Mouse (Mus musculus) lung, postnatal 0 days (tissue): ENCODE data around the gene Tnfrsf22.

Experiments used
- CTCF ChIP-seq: IDR thresholded peaks from 2 replicates; pipeline ENCODE4 v1.5.1; 2016; ENCODE audit warnings: antibody characterized with exemption, mild to moderate bottlenecking
- EP300 ChIP-seq: IDR thresholded peaks from 2 replicates; pipeline ENCODE4 v1.6.1; 2016; ENCODE audit warnings: antibody characterized with exemption, mild to moderate bottlenecking, control low read depth

- TF ChIP-seq CTCF (no peak), EP300 (no peak)
Measured at GRCm38 (mm10) chr7:143689946-143690345, 40.5 kb upstream of the Tnfrsf22 start.
